Mouse (Mus musculus) right cerebral cortex, postnatal 14 days (tissue): ENCODE measurements around the gene Tsen54.

Source experiments
- DNase-seq: peaks from one replicate; pipeline ENCODE4 v3.0.0; 2022

The Tsen54 gene

DNA sequence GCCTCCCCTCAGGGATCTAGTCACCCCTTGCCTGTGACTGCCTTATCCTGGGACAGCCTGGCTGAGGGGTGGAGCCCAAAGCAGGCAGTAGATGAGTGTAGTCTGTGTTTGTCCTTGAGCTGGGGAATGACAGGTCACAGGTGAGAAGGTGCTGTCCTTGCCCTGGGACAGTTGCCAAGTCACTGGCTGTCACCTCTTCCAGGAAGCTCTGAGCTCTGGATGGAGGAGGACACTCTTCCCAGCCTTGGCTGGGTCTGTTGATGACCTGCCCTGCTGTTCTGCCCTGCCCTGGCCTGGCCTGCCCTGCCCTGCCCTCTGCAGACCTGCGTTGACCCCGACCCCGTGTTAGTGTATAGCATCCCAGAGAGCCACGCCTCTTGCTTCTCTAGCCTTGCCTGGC is 57.9 kb downstream of the Tsen54 start:
- no peak for DNase-seq
